Mouse (Mus musculus): ENCODE measurements at regions not wholly inside any gene's neighbourhood (a gene's known extent, or its start where the extent isn't known, plus 50 kb on each side); places are given as distances from the start of the nearest gene placed in this dataset.

DNA sequence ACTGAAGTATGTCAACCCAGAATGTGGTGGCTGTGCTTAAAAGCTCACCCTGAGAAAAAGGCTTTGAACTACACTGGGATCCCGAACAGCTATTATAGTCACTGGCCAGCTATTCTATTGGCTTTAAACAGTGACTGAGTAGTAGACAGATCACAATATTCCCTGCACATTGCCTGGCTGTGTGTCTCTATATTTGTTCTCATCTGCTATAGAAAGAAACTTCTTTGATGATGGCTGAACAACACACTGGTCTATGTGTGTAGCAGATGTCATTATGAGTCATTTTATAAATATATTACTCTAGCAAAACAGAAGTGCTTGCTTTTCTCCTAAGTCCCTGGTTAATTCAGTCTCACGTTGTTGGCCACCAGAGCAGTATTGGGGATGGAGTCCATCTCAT is 152.1 kb upstream of the Slco6d1 start:
- H3K27me3 ChIP-seq (ENCODE audit: insufficient read depth, poor library complexity, severe bottlenecking), result no peaks in the 10 kb centered on the region
- H3K36me3 ChIP-seq, result no peaks in the 10 kb centered on the region
- no peak overlapping the region for H3K27ac ChIP-seq
- H3K4me3 ChIP-seq, result no peak overlapping the region
- 84% methylated on average over 2 of the region's 2 CpGs for WGBS
- H3K4me1 ChIP-seq, result peaks cover 2% of the 10 kb centered on the region; the same call in 1 of the 2 replicates
- no peaks in the 10 kb centered on the region for H3K9me3 ChIP-seq
- DNase-seq (ENCODE audit: low spot score), result no peak

DNA sequence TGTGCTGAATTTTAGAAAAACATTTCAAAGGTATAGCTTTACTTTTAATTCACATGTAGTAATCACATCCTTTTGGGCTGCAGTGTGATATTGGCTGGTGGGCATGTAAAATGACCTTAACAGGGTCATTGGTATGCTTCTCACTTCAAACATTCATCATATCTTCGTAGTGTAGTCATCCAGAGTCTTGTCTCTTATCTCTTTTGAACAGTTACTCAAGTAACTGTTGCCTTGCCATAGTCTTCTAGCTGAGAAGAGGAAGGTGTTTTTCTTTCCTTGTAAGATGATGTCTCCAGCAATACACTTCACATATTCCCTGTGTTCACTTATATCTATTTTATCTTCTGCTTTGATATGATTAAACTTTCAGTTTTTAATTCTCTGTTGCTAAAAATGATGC is 150.7 kb upstream of the Slco6d1 start:
- no peaks in the 10 kb centered on the region for H3K36me3 ChIP-seq
- no peak overlapping the region for H3K4me3 ChIP-seq
- WGBS, result 56% methylated on average over 1 of the region's 1 CpGs
- H3K27me3 ChIP-seq (ENCODE audit: insufficient read depth, poor library complexity, severe bottlenecking), result no peaks in the 10 kb centered on the region
- H3K9me3 ChIP-seq, result no peaks in the 10 kb centered on the region
- H3K27ac ChIP-seq, result no peak overlapping the region
- H3K4me1 ChIP-seq, result peaks cover 8% of the 10 kb centered on the region; the same call in 1 of the 2 replicates
- no peak for DNase-seq (ENCODE audit: low spot score)

DNA sequence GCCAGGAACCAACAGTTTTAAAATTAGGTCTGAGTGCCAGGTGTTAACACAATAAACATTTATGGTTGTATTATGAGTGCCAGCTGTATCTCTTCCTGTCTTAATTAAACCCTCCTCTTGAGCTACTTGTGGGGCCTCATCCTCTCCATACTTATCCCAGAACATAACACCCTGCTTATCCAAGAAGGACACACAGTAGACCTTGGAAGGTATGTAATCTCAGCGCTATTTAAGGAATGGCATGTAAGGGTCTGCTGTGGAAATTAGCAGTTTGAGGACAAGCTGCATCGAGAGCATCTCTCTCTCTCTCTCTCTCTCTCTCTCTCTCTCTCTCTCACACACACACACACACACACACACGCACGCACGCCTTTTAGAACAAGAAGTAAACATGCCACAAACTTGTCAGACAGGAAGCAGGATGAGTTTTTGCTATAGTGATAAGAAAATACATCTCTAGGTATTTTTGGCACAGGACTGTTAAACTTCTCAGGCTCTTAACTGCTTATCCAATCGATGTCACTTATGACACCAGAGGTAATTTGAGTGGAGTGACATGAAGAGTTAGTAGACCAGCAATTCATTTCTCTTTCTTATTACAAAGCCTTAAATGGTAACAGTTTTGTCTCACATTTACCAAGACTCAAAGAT is 146.8 kb upstream of the Slco6d1 start:
- no peak overlapping the region for H3K4me3 ChIP-seq
- peaks cover 10% of the 10 kb centered on the region; the same call in 1 of the 2 replicates for H3K4me1 ChIP-seq
- 36% methylated on average over 6 of the region's 6 CpGs for WGBS
- peak; percentile 75 for DNase-seq (ENCODE audit: low spot score)
- no peaks in the 10 kb centered on the region for H3K36me3 ChIP-seq
- H3K27ac ChIP-seq, result peak overlapping the region; percentile 64
- H3K27me3 ChIP-seq (ENCODE audit: insufficient read depth, poor library complexity, severe bottlenecking), result no peaks in the 10 kb centered on the region
- H3K9me3 ChIP-seq, result no peaks in the 10 kb centered on the region

DNA sequence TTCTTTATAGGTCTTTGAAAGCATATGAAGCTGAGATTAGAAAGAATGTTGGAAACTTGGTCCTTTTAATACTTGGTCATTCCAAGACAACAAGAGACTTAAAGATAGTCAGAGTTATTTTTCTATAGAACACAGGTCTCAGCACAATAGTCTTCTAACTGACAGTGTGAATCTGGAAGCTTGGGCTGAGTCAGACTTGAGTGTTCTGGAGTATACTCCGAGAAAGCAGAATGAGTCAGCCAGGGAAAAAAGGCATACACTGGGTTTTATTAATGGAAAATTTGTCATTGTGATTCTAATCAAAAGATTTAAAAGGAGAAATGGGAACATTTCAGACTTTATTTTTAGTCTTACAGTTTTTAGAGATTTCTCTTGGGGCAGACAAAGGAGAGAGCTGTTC is 145.4 kb upstream of the Slco6d1 start:
- H3K4me1 ChIP-seq, result peaks cover 21% of the 10 kb centered on the region; the same call in 1 of the 2 replicates
- no peaks in the 10 kb centered on the region for H3K36me3 ChIP-seq
- H3K27me3 ChIP-seq (ENCODE audit: insufficient read depth, poor library complexity, severe bottlenecking), result no peaks in the 10 kb centered on the region
- no peak overlapping the region for H3K4me3 ChIP-seq
- no peaks in the 10 kb centered on the region for H3K9me3 ChIP-seq
- H3K27ac ChIP-seq, result no peak overlapping the region
- no peak for DNase-seq (ENCODE audit: low spot score)
- 70% methylated on average over 1 of the region's 1 CpGs for WGBS

DNA sequence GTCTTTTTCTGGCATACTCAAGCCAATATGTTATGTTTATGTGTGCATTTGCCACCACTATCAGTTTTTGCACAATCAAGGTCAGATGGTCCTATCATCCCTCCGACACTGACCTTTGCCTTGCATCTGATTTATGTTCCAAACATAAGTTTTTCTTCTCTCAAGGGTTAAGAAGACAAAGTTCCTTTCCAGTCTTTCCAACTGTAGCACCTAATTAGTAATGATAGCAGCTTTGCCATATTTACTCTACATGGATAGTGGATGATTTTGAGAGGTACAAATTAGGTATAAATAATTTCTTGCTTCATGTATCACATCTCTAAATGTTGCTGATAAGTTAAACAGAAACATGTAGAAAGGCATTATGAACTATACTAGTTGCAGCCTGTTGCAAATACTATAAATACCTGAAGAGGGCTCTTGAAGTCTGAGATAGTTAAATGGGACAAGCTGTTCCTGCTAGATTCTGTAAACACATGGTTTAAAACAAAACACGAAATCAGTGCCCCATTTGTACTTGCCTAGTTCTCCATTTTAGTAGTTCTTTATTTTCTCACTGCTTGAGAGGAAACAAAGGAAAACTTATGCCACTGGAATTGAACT is 141.4 kb upstream of the Slco6d1 start:
- 56% methylated on average over 2 of the region's 2 CpGs for whole genome bisulfite sequencing
- Histone ChIP-seq H3K9me3 (no peaks in the 10 kb centered on the region), H3K4me3 (no peak overlapping the region), H3K4me1 (peaks cover 17% of the 10 kb centered on the region; the same call in 1 of the 2 replicates), H3K27ac (peak overlapping the region; percentile 64), H3K27me3 (ENCODE audit: insufficient read depth, poor library complexity, severe bottlenecking) (no peaks in the 10 kb centered on the region), H3K36me3 (no peaks in the 10 kb centered on the region)
- no peak for DNase-seq (ENCODE audit: low spot score)

DNA sequence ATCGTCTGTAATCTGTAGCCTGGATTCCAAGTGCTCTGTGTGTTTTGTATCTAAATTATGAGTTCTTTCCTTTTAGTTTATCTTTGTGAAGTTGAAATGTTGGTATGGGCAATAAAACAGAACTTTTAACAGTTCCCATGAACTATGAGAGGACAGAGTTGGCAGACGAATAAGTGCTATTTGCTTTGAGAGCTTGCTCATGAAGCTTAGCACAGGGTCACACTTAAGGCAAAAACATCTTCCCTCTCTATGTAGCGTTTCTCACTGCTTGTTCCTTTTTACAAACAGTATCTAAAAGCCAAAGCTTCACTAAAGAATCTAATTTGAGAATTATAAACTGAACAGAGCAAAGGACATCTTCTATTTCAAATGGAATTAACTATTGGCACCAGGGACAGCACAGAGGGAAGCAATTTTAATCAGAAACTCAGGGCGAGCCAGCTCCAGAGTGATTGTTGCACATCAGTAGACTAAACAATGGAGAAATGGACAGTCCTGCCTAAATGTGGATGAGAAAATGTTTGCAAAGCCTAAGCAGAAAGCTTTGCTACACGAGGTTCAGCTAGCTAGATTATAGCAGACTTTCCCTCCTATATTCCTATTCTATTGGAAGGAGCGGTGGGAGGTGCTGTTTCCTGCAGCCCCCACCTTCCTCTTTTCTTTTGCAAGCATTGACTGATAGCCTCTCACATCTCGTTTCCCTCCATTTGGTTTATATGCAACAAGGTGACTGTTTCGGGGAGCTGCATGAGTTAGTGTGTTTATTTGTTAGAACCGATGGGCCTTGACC is 140.5 kb upstream of the Slco6d1 start:
- DNase-seq (ENCODE audit: low spot score), result no peak
- WGBS, result 71% methylated on average over 9 of the region's 9 CpGs
- Histone ChIP-seq H3K9me3 (no peaks in the 10 kb centered on the region), H3K36me3 (no peaks in the 10 kb centered on the region), H3K4me1 (peaks cover 17% of the 10 kb centered on the region; the same call in 1 of the 2 replicates), H3K27ac (peak overlapping the region; percentile 29), H3K27me3 (ENCODE audit: insufficient read depth, poor library complexity, severe bottlenecking) (no peaks in the 10 kb centered on the region), H3K4me3 (no peak overlapping the region)

DNA sequence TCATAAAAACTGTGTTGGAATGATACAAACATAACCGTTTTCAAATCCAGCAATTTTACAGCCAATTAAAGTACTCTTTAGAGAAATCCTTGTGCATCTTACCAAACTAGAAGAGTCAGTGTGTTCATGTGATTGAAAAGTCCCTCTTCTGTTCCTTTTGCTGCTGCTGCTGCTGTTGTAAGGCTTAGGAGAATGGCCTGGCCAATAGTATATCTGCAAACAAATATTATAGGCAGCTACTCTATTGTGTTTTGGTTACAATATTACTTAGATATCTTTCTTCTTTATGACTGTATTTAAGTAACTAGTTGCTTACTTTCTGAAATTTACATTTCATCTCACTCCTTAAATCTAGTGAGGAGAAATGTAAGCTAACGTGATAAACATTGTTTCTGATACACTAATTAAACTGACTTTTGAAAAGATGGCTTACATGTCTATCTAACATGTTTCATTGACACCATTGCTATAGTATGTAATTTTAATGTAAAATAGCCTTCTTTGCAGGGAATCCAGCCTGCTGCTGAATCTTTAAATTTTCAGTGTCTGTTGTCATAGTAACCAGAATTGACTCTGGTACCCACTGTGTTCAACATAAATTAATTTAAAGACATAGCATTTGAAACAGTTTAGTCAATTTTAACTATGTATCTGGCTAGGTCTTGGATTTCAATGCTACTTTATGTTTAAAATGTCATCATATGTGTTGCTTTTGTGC is 139.7 kb upstream of the Slco6d1 start:
- Histone ChIP-seq H3K9me3 (no peaks in the 10 kb centered on the region), H3K36me3 (no peaks in the 10 kb centered on the region), H3K4me3 (no peak overlapping the region), H3K27me3 (ENCODE audit: insufficient read depth, poor library complexity, severe bottlenecking) (no peaks in the 10 kb centered on the region), H3K4me1 (peaks cover 17% of the 10 kb centered on the region; the same call in 1 of the 2 replicates), H3K27ac (no peak overlapping the region; the same call in 1 of the 2 replicates)
- DNase-seq (ENCODE audit: low spot score), result no peak
- WGBS, result 85% methylated on average over 2 of the region's 2 CpGs

DNA sequence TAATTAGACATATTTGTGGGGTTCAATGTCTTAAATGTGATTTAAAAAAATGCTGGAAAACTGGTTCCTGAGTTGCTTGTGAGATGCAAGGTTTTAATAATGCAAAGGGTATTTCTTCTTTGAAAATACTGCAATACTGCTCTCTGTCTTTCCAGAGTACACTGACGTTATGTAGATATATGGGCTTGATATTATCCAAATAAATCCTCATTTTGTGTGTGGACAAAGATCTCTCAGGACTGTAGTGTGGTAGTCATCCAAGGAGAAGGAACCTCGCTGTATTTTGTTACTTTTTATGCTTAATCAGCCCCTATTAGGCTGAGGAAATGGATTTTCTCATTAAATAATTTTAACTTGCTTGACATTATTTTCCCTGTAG is 139.2 kb upstream of the Slco6d1 start:
- H3K36me3 ChIP-seq, result no peaks in the 10 kb centered on the region
- no peak overlapping the region for H3K4me3 ChIP-seq
- no peak overlapping the region for H3K27ac ChIP-seq
- H3K27me3 ChIP-seq (ENCODE audit: insufficient read depth, poor library complexity, severe bottlenecking), result no peaks in the 10 kb centered on the region
- H3K4me1 ChIP-seq, result peaks cover 17% of the 10 kb centered on the region; the same call in 1 of the 2 replicates
- H3K9me3 ChIP-seq, result no peaks in the 10 kb centered on the region
- WGBS, result 74% methylated on average over 2 of the region's 2 CpGs
- no peak for DNase-seq (ENCODE audit: low spot score)

DNA sequence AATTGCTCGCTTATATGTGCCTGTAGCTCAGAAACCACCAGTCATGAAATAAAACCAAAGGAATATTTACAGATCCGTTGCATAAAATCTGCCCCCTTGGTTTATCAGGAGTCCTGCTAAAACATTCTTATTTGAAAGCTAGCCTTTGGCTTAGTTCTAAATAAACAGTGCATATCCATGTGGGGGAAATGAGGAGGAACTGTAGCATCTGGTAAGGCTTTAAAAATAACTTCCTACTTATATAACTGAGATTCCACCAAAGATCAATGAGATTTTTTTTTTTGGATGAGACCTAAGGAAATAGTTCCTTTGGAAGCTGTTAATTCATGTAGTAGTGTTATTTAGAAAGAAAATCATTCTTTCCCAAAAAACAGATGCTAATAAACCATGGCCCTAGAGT is 117.8 kb upstream of the Slco6d1 start:
- 68% methylated on average over 2 of the region's 2 CpGs for WGBS
- Histone ChIP-seq H3K4me1 (no peaks in the 10 kb centered on the region), H3K4me3 (no peak overlapping the region), H3K27me3 (ENCODE audit: insufficient read depth, poor library complexity, severe bottlenecking) (no peaks in the 10 kb centered on the region), H3K9me3 (no peaks in the 10 kb centered on the region), H3K36me3 (no peaks in the 10 kb centered on the region), H3K27ac (no peak overlapping the region)
- no peak for DNase-seq (ENCODE audit: low spot score)

DNA sequence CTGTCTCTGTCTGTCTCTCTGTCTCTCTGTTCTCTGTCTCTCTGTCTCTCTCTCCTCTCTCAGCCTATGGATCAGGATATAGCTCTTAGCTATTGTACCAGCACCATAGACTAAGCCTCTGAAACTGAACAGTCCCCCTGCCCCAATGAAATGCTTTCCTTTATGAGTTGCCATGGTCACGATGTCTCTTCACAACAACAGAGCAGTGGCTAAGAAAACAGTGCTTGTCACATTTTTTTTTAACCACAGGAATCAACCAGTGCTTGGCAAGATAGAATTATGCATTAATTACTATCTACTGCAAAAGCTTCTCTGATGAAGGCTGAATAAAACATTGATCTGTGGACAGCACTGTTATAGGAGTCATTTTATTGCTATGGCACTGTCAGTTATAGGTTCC is 114.6 kb upstream of the Slco6d1 start:
- WGBS, result 88% methylated on average over 1 of the region's 1 CpGs
- H3K36me3 ChIP-seq, result no peaks in the 10 kb centered on the region
- no peaks in the 10 kb centered on the region for H3K27me3 ChIP-seq (ENCODE audit: insufficient read depth, poor library complexity, severe bottlenecking)

DNA sequence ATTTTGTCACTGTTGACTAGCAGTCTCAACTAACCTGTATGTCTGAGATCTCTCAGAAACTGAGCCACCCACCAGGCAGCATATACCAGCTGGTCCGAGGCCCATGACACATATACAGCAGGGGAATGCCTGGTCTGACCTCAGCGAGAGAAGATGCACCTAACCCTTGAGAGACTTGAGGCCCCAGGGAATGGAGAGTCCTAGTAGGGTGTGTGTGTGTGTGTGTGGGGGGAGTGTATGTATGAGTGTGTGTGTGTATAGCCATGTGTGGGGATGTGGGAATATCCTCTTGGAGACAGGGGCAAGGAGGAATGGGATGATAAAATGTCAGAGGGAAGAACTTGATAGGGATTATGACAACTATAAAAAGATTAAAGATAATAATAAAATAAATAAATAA is 113.4 kb upstream of the Slco6d1 start:
- H3K27ac ChIP-seq, result no peak overlapping the region
- no peaks in the 10 kb centered on the region for H3K36me3 ChIP-seq
- no peaks in the 10 kb centered on the region for H3K27me3 ChIP-seq (ENCODE audit: insufficient read depth, poor library complexity, severe bottlenecking)
- no peaks in the 10 kb centered on the region for H3K9me3 ChIP-seq
- DNase-seq (ENCODE audit: low spot score), result no peak
- WGBS, result 86% methylated on average over 2 of the region's 2 CpGs
- no peak overlapping the region for H3K4me3 ChIP-seq
- no peaks in the 10 kb centered on the region for H3K4me1 ChIP-seq

More for the DNA sequence above, 114.6 kb upstream of the Slco6d1 start:
- H3K9me3 ChIP-seq, result no peaks in the 10 kb centered on the region
- no peak overlapping the region for H3K4me3 ChIP-seq
- H3K27ac ChIP-seq, result no peak overlapping the region
- no peak for DNase-seq (ENCODE audit: low spot score)
- H3K4me1 ChIP-seq, result no peaks in the 10 kb centered on the region

DNA sequence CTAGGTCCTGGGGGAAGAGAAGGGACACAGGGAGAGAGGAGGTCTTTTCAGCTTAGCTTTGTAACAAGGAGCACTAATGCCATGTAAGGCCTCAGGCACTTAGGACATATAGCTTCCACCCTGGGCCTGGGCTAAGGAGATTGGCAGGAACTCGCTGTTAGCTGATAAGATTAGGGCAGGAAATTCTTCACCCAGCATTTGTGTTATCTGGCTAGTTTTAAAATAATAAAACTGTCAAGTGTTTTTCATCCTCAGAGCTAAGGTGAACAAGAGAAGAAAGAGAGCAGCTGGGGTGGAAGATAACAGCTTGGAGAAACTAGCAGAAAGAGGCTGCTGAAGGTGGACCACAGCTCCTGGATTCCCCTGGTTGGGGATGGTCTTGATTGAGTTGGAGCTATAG is 111.0 kb upstream of the Slco6d1 start:
- 5% methylated on average over 1 of the region's 1 CpGs for WGBS
- no peak overlapping the region for H3K4me3 ChIP-seq

More for the DNA sequence above, 111.0 kb upstream of the Slco6d1 start:
- no peak for DNase-seq (ENCODE audit: low spot score)
- no peaks in the 10 kb centered on the region for H3K9me3 ChIP-seq
- H3K4me1 ChIP-seq, result no peaks in the 10 kb centered on the region
- H3K27me3 ChIP-seq (ENCODE audit: insufficient read depth, poor library complexity, severe bottlenecking), result no peaks in the 10 kb centered on the region
- H3K36me3 ChIP-seq, result no peaks in the 10 kb centered on the region
- H3K27ac ChIP-seq, result no peak overlapping the region

Data from heart, embryonic 10.5 days (tissue).